Mouse (Mus musculus): ENCODE data around the gene Mamstr.

Gene Mamstr

GRCm38 (mm10) chr7:45695098-45695497 is 55.3 kb downstream of the Mamstr start:
- DNase-seq, result no peak
